Mouse (Mus musculus): ENCODE measurements at regions not wholly inside any gene's neighbourhood (a gene's known extent, or its start where the extent isn't known, plus 50 kb on each side); places are given as distances from the start of the nearest gene placed in this dataset.
"Not testable (repeated sequence)": the region's sequence is repeated elsewhere in the genome, so short reads cannot be mapped to it uniquely, and the experiment has no call there.

GRCm38 (mm10) chr1:23316288-23316687 lies 81.3 kb downstream of the Ogfrl1 start:
- not testable (repeated sequence) for H3K4me1 ChIP-seq (ENCODE audit: control insufficient read depth, insufficient read depth, low read length); H3K27ac ChIP-seq (ENCODE audit: insufficient read depth, low read length); H3K4me3 ChIP-seq (ENCODE audit: insufficient read depth, low read length)

- H3K4me1 ChIP-seq (ENCODE audit: control insufficient read depth, insufficient read depth, low read length); H3K27ac ChIP-seq (ENCODE audit: insufficient read depth, low read length); H3K4me3 ChIP-seq (ENCODE audit: insufficient read depth, low read length): not testable (repeated sequence)
Observed at GRCm38 (mm10) chr1:23314863-23315262, 82.7 kb downstream of the Ogfrl1 start.

GRCm38 (mm10) chr1:23292718-23293117 lies 104.9 kb downstream of the Ogfrl1 start:
- TF ChIP-seq CTCF (IDR thresholded peaks at IDR 0.05; ENCODE audit: extremely low read depth, insufficient read depth, low read length) = no peak
- TF ChIP-seq POLR2A (IDR thresholded peaks at IDR 0.05; ENCODE audit: extremely low read depth, insufficient read depth, low read length) = no peak
- Histone ChIP-seq H3K4me3 (ENCODE audit: insufficient read depth, low read length) (no peak overlapping the region), H3K27ac (ENCODE audit: insufficient read depth, low read length) (no peak overlapping the region)

GRCm38 (mm10) chr1:23286741-23287140 lies 110.8 kb downstream of the Ogfrl1 start:
- Histone ChIP-seq H3K4me1 (ENCODE audit: control insufficient read depth, insufficient read depth, low read length) (no peaks in the 10 kb centered on the region; the same call in 1 of the 2 replicates), H3K27ac (ENCODE audit: insufficient read depth, low read length) (no peak overlapping the region), H3K4me3 (ENCODE audit: insufficient read depth, low read length) (no peak overlapping the region)
- TF ChIP-seq POLR2A (IDR thresholded peaks at IDR 0.05; ENCODE audit: extremely low read depth, insufficient read depth, low read length) (no peak), CTCF (IDR thresholded peaks at IDR 0.05; ENCODE audit: extremely low read depth, insufficient read depth, low read length) (peak; percentile 82)

More at GRCm38 (mm10) chr1:23292718-23293117, 104.9 kb downstream of the Ogfrl1 start:
- no peaks in the 10 kb centered on the region for H3K4me1 ChIP-seq (ENCODE audit: control insufficient read depth, insufficient read depth, low read length)

GRCm38 (mm10) chr1:23282870-23283219 lies 114.7 kb downstream of the Ogfrl1 start:
- H3K4me3 ChIP-seq (ENCODE audit: insufficient read depth, low read length) = no peak overlapping the region
- H3K27ac ChIP-seq (ENCODE audit: insufficient read depth, low read length) = no peak overlapping the region
- TF ChIP-seq CTCF (IDR thresholded peaks at IDR 0.05; ENCODE audit: extremely low read depth, insufficient read depth, low read length) (no peak), POLR2A (IDR thresholded peaks at IDR 0.05; ENCODE audit: extremely low read depth, insufficient read depth, low read length) (no peak)
- no peaks in the 10 kb centered on the region; the same call in 1 of the 2 replicates for H3K4me1 ChIP-seq (ENCODE audit: control insufficient read depth, insufficient read depth, low read length)

- TF ChIP-seq POLR2A (IDR thresholded peaks at IDR 0.05; ENCODE audit: extremely low read depth, insufficient read depth, low read length) (no peak), CTCF (IDR thresholded peaks at IDR 0.05; ENCODE audit: extremely low read depth, insufficient read depth, low read length) (no peak)
- Histone ChIP-seq H3K4me3 (ENCODE audit: insufficient read depth, low read length) (no peak overlapping the region), H3K27ac (ENCODE audit: insufficient read depth, low read length) (no peak overlapping the region), H3K4me1 (ENCODE audit: control insufficient read depth, insufficient read depth, low read length) (no peaks in the 10 kb centered on the region; the same call in 1 of the 2 replicates)
Observed at GRCm38 (mm10) chr1:23282215-23282869, 115.2 kb downstream of the Ogfrl1 start.

GRCm38 (mm10) chr1:23279827-23280226 lies 117.7 kb downstream of the Ogfrl1 start:
- H3K4me1 ChIP-seq (ENCODE audit: control insufficient read depth, insufficient read depth, low read length) = peaks cover 1% of the 10 kb centered on the region; the same call in 1 of the 2 replicates
- TF ChIP-seq CTCF (IDR thresholded peaks at IDR 0.05; ENCODE audit: extremely low read depth, insufficient read depth, low read length) (no peak), POLR2A (IDR thresholded peaks at IDR 0.05; ENCODE audit: extremely low read depth, insufficient read depth, low read length) (no peak)
- H3K4me3 ChIP-seq (ENCODE audit: insufficient read depth, low read length) = no peak overlapping the region
- no peak overlapping the region for H3K27ac ChIP-seq (ENCODE audit: insufficient read depth, low read length)

GRCm38 (mm10) chr1:23272077-23272476 lies 125.5 kb downstream of the Ogfrl1 start:
- TF ChIP-seq POLR2A (IDR thresholded peaks at IDR 0.05; ENCODE audit: extremely low read depth, insufficient read depth, low read length) (no peak), CTCF (IDR thresholded peaks at IDR 0.05; ENCODE audit: extremely low read depth, insufficient read depth, low read length) (no peak)
- Histone ChIP-seq H3K27ac (ENCODE audit: insufficient read depth, low read length) (no peak overlapping the region), H3K4me1 (ENCODE audit: control insufficient read depth, insufficient read depth, low read length) (peaks cover 1% of the 10 kb centered on the region; the same call in 1 of the 2 replicates), H3K4me3 (ENCODE audit: insufficient read depth, low read length) (no peak overlapping the region)

- Histone ChIP-seq H3K4me3 (ENCODE audit: insufficient read depth, low read length) (no peak overlapping the region), H3K27ac (ENCODE audit: insufficient read depth, low read length) (no peak overlapping the region), H3K4me1 (ENCODE audit: control insufficient read depth, insufficient read depth, low read length) (no peaks in the 10 kb centered on the region; the same call in 1 of the 2 replicates)
- TF ChIP-seq POLR2A (IDR thresholded peaks at IDR 0.05; ENCODE audit: extremely low read depth, insufficient read depth, low read length) = no peak
- no peak for TF ChIP-seq CTCF (IDR thresholded peaks at IDR 0.05; ENCODE audit: extremely low read depth, insufficient read depth, low read length)
Observed at GRCm38 (mm10) chr1:23270910-23271822, 126.4 kb downstream of the Ogfrl1 start.

GRCm38 (mm10) chr1:23268062-23268461 lies 129.5 kb downstream of the Ogfrl1 start:
- Histone ChIP-seq H3K4me1 (ENCODE audit: control insufficient read depth, insufficient read depth, low read length) (peaks cover 1% of the 10 kb centered on the region; the same call in 1 of the 2 replicates), H3K27ac (ENCODE audit: insufficient read depth, low read length) (no peak overlapping the region), H3K4me3 (ENCODE audit: insufficient read depth, low read length) (no peak overlapping the region)
- no peak for TF ChIP-seq POLR2A (IDR thresholded peaks at IDR 0.05; ENCODE audit: extremely low read depth, insufficient read depth, low read length)
- no peak for TF ChIP-seq CTCF (IDR thresholded peaks at IDR 0.05; ENCODE audit: extremely low read depth, insufficient read depth, low read length)
